Mouse (Mus musculus) lung, adult 2 months (tissue): Measurements from ENCODE around the gene Ift20.
A peak's percentile ranks its signal among the peaks of the same experiment; 100 is the strongest.

ENCODE experiments used
- CTCF ChIP-seq: fragments of 200-500 bp; IDR thresholded peaks from 2 replicates; pipeline ENCODE4 v1.5.1; 2011; ENCODE audit warnings: mild to moderate bottlenecking, low read length, control low read depth; ENCODE audit not compliant: insufficient read depth
- POLR2A ChIP-seq: fragments of 200-500 bp; IDR thresholded peaks from 2 replicates; pipeline ENCODE4 v1.6.1; 2011; ENCODE audit warnings: low read depth, mild to moderate bottlenecking, control low read depth, low read length, borderline replicate concordance; ENCODE audit errors: extremely low read depth

DNA sequence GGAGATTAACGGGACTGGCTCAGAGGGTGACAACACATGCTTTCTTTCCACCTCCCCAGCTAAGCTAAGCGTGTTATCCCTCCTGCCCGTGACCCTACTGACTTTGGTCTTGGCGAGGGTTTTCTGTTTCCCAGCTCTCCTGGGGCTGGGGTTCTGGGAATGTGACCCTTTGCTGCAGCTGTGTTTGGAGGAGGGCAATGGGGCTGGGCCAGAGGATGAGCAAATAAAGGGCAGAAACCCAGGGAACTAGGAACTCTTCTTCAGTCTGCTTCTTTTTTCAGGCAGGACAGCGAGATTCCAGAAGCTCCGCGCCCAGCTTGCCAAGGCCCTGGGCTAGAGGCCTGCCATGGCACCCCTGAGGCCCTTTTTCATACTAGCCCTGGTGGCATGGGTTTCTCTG lies 37.2 kb upstream of the Ift20 start, which contains the start of gene Vtn:
- TF ChIP-seq POLR2A (0 out of 2 replicates have a peak, but pooled peaks have one; percentile 9), CTCF (no peak)
